Mouse (Mus musculus): ENCODE data around the gene Gm340. TPM values are rescaled to one million over a fixed set of nuclear protein-coding genes. Genes with fewer than 3 reads are reported as not detected.

The Gm340 gene
- total RNA-seq, 2 experiments from 2014 or later: 7.8 to 10.0 TPM

GRCm38 (mm10) chr19:41613325-41614087, 31.3 kb downstream of the Gm340 start:
- ATAC-seq (replicated peaks; ENCODE audit: poor library complexity): no peak

DNA sequence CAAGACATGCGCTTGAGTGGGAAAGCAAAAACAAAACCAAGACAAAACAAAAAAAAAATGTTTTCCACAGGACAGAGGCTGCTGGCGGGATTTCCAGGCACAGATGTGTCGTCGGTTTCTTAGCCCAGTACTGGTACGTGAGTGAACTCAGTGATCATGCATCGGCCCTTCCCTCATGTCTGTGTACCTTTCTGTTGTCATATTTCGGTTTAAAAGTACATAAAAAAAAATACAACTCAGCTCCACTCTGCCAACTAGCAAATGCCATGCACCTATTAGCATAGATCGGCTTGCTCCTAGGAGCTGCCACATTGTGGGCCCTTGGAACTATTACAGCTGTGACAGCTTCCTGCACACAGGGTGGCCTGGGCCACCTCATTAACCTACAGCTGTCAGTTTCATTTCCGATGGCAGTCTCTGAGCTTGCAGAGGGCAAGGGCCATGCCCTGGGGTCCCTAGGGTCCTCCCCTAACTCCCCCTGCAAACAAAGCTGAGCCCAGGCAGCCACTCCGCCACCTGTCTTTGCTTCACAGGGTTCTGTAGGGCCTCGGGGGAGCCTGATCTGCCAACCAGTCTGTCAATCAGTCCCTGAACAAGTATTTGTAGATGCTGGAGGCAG, 33.5 kb downstream of the Gm340 start:
- ATAC-seq (replicated peaks; ENCODE audit: poor library complexity): 0 out of 2 replicates have a peak, but pooled peaks have one; percentile 14

DNA sequence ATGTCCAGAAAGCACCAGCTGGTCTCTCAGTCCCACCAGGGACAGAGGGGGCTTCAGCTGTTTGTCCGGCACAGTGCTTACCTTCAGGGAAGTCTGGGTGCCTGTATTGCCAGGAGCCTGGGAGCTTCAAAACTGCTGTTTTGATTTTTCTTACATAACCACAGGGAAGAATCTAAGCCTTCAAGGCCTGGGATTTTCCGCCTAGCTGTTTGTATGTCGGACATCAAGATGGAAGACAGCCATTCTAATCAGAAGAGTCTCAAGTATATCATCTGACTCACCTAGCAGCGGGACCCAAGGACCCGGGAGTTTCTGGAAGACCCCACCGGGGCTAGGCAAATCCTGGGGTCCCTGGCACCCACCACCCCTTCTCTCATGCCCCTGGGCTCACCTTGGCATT, 34.1 kb downstream of the Gm340 start:
- no peak for ATAC-seq (replicated peaks; ENCODE audit: poor library complexity)

DNA sequence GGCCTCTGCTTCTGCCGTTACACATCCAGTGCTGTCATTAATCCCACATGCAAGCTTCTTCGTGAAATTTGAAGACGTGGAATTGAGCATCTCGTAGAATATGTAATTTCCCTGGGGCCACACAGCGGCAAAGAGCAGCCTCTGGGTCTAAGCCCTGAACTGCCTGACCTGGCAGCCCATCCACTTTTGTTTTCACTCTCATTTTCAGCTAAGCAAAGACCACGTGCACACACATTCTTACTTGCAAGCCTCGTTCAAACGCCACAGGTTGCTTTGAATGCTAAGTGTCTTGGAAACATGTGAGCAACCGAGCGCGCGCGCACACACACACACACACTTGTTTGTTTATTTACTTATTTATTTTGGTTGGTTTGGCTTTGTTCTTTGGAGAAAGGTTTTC, 34.9 kb downstream of the Gm340 start:
- no peak for ATAC-seq (replicated peaks; ENCODE audit: poor library complexity)

GRCm38 (mm10) chr19:41618153-41618657, 36.0 kb downstream of the Gm340 start:
- ATAC-seq (replicated peaks; ENCODE audit: poor library complexity): 0 out of 2 replicates have a peak, but pooled peaks have one; percentile 14

DNA sequence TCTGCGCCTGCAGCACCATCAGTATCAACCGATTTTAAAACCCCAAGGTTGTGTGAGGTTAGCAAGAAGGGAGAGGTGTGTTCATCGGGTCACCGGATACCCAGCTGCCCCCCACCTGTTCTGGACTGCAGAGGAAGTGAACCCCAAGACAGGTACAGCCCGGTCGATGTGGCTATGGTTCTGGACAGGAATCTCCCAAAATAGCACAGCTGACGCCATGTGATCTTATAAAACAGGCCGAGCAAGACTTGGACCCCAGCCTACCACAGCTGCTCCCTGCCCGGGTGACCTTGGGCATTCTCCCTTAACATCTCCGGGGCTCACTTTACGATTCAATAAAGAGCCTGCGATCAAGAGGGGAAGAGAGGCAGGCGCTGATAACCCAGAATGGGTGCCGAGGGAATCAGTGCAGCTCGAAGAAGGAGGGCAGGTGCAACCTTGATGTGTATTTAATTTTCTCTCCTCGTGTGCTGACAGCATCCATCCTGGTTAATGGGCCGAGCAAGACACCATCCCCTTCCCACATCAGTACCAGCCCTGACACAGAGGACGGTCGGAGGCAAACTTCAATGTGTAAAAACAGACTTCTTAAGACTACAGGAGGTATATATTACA, 36.7 kb downstream of the Gm340 start:
- no peak for ATAC-seq (replicated peaks; ENCODE audit: poor library complexity)

DNA sequence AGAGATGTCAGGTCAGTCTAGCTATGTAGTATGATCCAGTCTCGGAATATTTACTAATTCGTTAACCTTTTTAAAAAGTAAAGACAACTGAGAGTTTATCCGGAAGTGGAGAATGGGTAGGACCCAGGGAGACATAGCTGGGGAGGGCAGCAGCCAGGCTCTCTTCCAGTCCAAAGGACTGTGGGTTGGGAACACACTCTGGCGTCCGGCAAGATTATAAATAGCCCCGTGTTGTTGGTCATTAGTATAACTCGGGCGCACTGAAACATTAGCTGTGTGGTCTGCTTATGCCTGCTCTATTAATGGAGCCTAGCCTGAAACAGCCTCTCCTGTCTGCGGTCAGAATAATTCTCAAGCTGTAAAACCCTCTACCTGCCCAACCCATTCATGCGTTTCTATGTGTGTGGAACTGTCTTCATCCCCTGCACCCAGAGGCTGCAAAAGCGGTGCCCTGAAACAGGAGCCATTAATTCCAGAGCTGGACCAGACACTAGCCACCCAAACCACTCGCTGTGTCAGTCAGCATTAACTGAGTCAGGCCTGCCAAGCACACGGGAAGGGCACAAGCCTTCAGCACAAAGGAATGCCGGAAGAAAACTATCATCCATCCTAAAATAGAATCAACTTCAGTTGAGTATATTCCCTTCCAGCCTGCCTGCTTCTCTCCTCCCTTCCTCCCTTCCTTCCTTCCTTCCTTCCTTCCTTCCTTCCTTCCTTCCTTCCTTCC, 38.4 kb downstream of the Gm340 start:
- no peak for ATAC-seq (replicated peaks; ENCODE audit: poor library complexity)

DNA sequence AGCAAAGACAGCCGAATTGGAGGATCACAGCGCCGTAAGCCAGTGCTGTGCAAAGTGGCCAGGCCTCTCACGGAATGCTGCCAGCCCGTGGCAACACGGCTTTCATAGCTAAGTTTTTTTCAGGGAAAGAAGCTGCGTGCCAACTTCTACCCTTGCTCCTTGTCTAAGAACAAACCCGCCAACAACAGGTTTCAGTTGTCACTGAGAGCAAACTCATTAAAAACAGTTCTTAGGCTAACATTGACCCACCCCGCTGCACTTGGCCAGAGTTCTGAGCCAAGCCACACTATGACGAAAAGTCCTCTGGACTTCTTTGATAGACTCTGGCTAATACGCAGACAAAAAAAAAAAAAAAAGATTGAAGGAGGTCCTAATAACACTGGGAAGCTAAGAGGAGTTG, 46.8 kb downstream of the Gm340 start:
- no peak for ATAC-seq (replicated peaks; ENCODE audit: poor library complexity)

GRCm38 (mm10) chr19:41629532-41629931, 47.4 kb downstream of the Gm340 start:
- peak; percentile 68 for ATAC-seq (replicated peaks; ENCODE audit: poor library complexity)

DNA sequence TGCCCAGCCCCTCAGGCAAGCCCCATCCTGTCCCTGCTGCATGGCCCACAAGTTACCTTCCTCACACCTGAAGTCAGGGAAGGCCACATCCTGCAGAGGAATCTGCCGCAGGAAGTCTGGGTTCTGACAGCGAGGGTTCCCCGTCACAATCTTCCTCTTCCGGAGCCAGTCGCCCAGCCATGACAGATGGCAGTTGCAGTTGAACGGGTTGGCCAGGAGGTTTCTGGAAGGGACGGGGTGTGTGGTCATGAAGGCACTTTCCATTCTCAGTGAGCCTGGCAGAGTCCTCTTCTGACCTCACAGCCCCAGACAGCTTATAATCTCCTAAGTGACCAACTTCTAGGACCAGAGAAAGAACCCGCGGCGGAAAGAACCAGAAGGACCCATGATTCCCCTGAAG, 51.9 kb downstream of the Gm340 start:
- ATAC-seq (replicated peaks; ENCODE audit: poor library complexity): peak; percentile 44

DNA sequence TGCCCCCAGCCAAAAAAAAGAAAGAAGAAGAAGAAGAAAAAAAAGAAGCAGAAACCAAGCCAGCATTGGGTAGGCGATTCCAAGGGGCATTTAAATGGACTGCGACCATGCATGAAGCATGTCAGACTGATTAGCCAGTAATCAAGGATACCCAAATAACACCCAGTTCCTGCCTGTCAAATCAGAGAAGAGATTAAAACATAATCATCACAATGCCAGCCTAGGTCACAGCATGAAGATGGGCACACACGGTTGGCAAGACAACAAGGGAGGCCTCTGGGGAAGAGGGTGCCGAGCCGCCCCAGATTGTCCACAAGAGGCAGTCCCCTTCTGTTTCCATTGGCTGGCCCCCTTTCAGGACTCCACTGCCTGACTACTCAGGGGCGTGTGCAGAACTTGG, 52.8 kb downstream of the Gm340 start:
- no peak for ATAC-seq (replicated peaks; ENCODE audit: poor library complexity)

Other genes starting within 250 kb of the Gm340 start
- 26.5 and 30.5 TPM in 2 replicates for gene Pik3ap1, start 197.3 kb upstream of the Gm340 start, total RNA-seq (2015)
- 23.5 and 24.4 TPM in 2 replicates for gene Pik3ap1, start 197.3 kb upstream of the Gm340 start, total RNA-seq (2017)
- gene Lcor, start 99.7 kb upstream of the Gm340 start, total RNA-seq (2015): 9.7 and 11.7 TPM in 2 replicates
- gene Lcor, start 99.7 kb upstream of the Gm340 start, total RNA-seq (2017): 11.6 and 17.4 TPM in 2 replicates
- not detected in 2 replicates for gene Slit1, start 161.3 kb downstream of the Gm340 start, total RNA-seq (2015)
- gene Slit1, start 161.3 kb downstream of the Gm340 start, total RNA-seq (2017): 0.03 and 0.29 TPM in 2 replicates
- gene Arhgap19, start 219.7 kb downstream of the Gm340 start, total RNA-seq (2015): 48.6 and 50.6 TPM in 2 replicates
- gene Arhgap19, start 219.7 kb downstream of the Gm340 start, total RNA-seq (2017): 56.7 and 57.3 TPM in 2 replicates
- 9.1 TPM in 2 replicates for gene Frat1, start 247.6 kb downstream of the Gm340 start, total RNA-seq (2015)
- 9.5 and 11.7 TPM in 2 replicates for gene Frat1, start 247.6 kb downstream of the Gm340 start, total RNA-seq (2017)

Data from megakaryocyte progenitor cell, adult 5-6 weeks (primary cell).